Mouse (Mus musculus): Measurements from ENCODE around the gene Bcl6. TPM values are rescaled to one million over a fixed set of nuclear protein-coding genes. Genes with fewer than 3 reads are reported as not detected.
A peak's percentile ranks its signal among the peaks of the same experiment; 100 is the strongest.

Bcl6 gene
- polyA plus RNA-seq, 1 experiment from 2014 or later = 0.49 TPM

- Histone ChIP-seq H3K27me3 (replicated peaks; ENCODE audit: control insufficient read depth, insufficient read depth, low read length) (peaks cover 30% of the 10 kb centered on the region), H3K4me1 (replicated peaks; ENCODE audit: control insufficient read depth, insufficient read depth, low read length) (peaks cover 28% of the 10 kb centered on the region), H3K4me3 (ENCODE audit: low read depth, low read length) (peak overlapping the region; percentile 37), H3K27ac (ENCODE audit: low read depth) (no peak overlapping the region), H3K4me2 (ENCODE audit: low read length) (peak overlapping the region; percentile 93), H3K9me3 (ENCODE audit: control insufficient read depth, low read length) (no peaks in the 10 kb centered on the region), H3K9ac (ENCODE audit: low read length) (no peak overlapping the region; the same call in 1 of the 2 replicates), H3K36me3 (ENCODE audit: control insufficient read depth, insufficient read depth, low read length) (no peaks in the 10 kb centered on the region)
- 4% methylated on average over 28 of the region's 28 CpGs for WGBS
- DNase-seq (ENCODE audit: low spot score) (peak; percentile 82), ATAC-seq (replicated peaks; ENCODE audit: low FRiP score, low TSS enrichment, low read depth) (peak; percentile 75)
These were observed 6.5 kb downstream of the Bcl6 start for GRCm38 (mm10) chr16:23981925-23982851.

GRCm38 (mm10) chr16:23980991-23981720 is 7.5 kb downstream of the Bcl6 start:
- H3K27ac ChIP-seq (ENCODE audit: low read depth) = no peak overlapping the region
- peaks cover 30% of the 10 kb centered on the region for H3K27me3 ChIP-seq (replicated peaks; ENCODE audit: control insufficient read depth, insufficient read depth, low read length)
- ATAC-seq (replicated peaks; ENCODE audit: low FRiP score, low TSS enrichment, low read depth) = no peak
- peak; percentile 63 for DNase-seq (ENCODE audit: low spot score)
- peaks cover 19% of the 10 kb centered on the region for H3K4me1 ChIP-seq (replicated peaks; ENCODE audit: control insufficient read depth, insufficient read depth, low read length)
- peak overlapping the region; percentile 93 for H3K4me2 ChIP-seq (ENCODE audit: low read length)
- H3K9ac ChIP-seq (ENCODE audit: low read length) = peak overlapping the region; percentile 17; the same call in 1 of the 2 replicates
- 3% methylated on average over 32 of the region's 32 CpGs for WGBS
- peak overlapping the region; percentile 37 for H3K4me3 ChIP-seq (ENCODE audit: low read depth, low read length)
- H3K36me3 ChIP-seq (ENCODE audit: control insufficient read depth, insufficient read depth, low read length) = no peaks in the 10 kb centered on the region
- H3K9me3 ChIP-seq (ENCODE audit: control insufficient read depth, low read length) = no peaks in the 10 kb centered on the region

GRCm38 (mm10) chr16:23980201-23980870 is 8.3 kb downstream of the Bcl6 start:
- H3K9ac ChIP-seq (ENCODE audit: low read length) = no peak overlapping the region
- H3K9me3 ChIP-seq (ENCODE audit: control insufficient read depth, low read length) = no peaks in the 10 kb centered on the region
- peak overlapping the region; percentile 37 for H3K4me3 ChIP-seq (ENCODE audit: low read depth, low read length)
- H3K4me1 ChIP-seq (replicated peaks; ENCODE audit: control insufficient read depth, insufficient read depth, low read length) = peaks cover 17% of the 10 kb centered on the region
- WGBS = 16% methylated on average over 11 of the region's 11 CpGs
- H3K4me2 ChIP-seq (ENCODE audit: low read length) = peak overlapping the region; percentile 93
- peaks cover 26% of the 10 kb centered on the region for H3K27me3 ChIP-seq (replicated peaks; ENCODE audit: control insufficient read depth, insufficient read depth, low read length)
- ATAC-seq (replicated peaks; ENCODE audit: low FRiP score, low TSS enrichment, low read depth) = no peak
- DNase-seq (ENCODE audit: low spot score) = no peak
- no peak overlapping the region for H3K27ac ChIP-seq (ENCODE audit: low read depth)
- no peaks in the 10 kb centered on the region for H3K36me3 ChIP-seq (ENCODE audit: control insufficient read depth, insufficient read depth, low read length)

DNA sequence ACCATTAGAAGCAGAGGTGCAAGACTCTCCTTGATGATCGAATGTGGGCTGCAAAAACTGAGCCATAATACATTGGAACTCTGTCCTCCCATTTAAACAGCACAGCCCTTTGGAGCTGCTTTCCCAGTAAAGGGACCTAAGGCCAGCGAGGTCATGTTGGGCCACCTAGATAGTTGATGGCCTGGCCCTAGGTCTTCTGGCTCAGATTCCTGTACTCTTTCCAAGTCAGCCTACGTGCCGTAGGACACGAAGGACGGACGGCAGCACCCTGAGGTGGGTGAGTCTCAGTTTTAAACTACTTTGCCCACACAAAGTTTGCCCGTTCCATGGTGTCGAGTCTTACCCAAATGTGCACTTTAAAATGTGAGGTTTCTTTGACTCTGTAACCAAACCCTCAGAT is 9.2 kb downstream of the Bcl6 start:
- H3K27ac ChIP-seq (ENCODE audit: low read depth) = no peak overlapping the region
- H3K4me2 ChIP-seq (ENCODE audit: low read length) = no peak overlapping the region
- peaks cover 26% of the 10 kb centered on the region for H3K27me3 ChIP-seq (replicated peaks; ENCODE audit: control insufficient read depth, insufficient read depth, low read length)
- H3K4me3 ChIP-seq (ENCODE audit: low read depth, low read length) = no peak overlapping the region
- WGBS = 91% methylated on average over 9 of the region's 9 CpGs
- H3K36me3 ChIP-seq (ENCODE audit: control insufficient read depth, insufficient read depth, low read length) = no peaks in the 10 kb centered on the region
- DNase-seq (ENCODE audit: low spot score) = no peak
- no peaks in the 10 kb centered on the region for H3K9me3 ChIP-seq (ENCODE audit: control insufficient read depth, low read length)
- H3K9ac ChIP-seq (ENCODE audit: low read length) = no peak overlapping the region
- ATAC-seq (replicated peaks; ENCODE audit: low FRiP score, low TSS enrichment, low read depth) = no peak
- H3K4me1 ChIP-seq (replicated peaks; ENCODE audit: control insufficient read depth, insufficient read depth, low read length) = peaks cover 15% of the 10 kb centered on the region

DNA sequence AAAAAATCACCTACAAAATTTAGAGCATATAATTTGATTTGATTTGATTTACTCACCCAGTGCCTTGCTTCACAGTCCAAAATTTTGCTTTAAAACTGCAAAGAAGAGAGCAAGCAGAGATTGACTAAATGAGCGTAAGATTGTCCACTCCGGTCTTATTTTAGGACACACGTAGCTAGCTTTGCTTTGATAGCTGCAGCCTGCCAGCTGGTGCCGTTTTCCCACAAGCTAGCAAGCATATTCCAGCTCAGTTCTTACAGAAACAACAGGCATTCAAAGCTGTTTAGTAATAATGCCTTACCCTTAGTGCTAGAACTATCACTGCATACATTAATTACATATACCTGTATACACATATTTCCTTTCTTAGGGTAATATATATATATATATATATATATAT is 10.2 kb downstream of the Bcl6 start:
- no peak overlapping the region for H3K4me2 ChIP-seq (ENCODE audit: low read length)
- H3K36me3 ChIP-seq (ENCODE audit: control insufficient read depth, insufficient read depth, low read length) = 0 out of 2 replicates have a peak, but pooled peaks cover 3% of the 10 kb centered on the region
- peaks cover 11% of the 10 kb centered on the region for H3K4me1 ChIP-seq (replicated peaks; ENCODE audit: control insufficient read depth, insufficient read depth, low read length)
- no peak overlapping the region for H3K27ac ChIP-seq (ENCODE audit: low read depth)
- no peak overlapping the region for H3K9ac ChIP-seq (ENCODE audit: low read length)
- 89% methylated on average over 4 of the region's 4 CpGs for WGBS
- ATAC-seq (replicated peaks; ENCODE audit: low FRiP score, low TSS enrichment, low read depth) (no peak), DNase-seq (ENCODE audit: low spot score) (no peak)
- no peaks in the 10 kb centered on the region for H3K9me3 ChIP-seq (ENCODE audit: control insufficient read depth, low read length)
- H3K27me3 ChIP-seq (replicated peaks; ENCODE audit: control insufficient read depth, insufficient read depth, low read length) = peaks cover 26% of the 10 kb centered on the region
- H3K4me3 ChIP-seq (ENCODE audit: low read depth, low read length) = no peak overlapping the region

GRCm38 (mm10) chr16:23977732-23978131 is 10.9 kb downstream of the Bcl6 start:
- H3K27ac ChIP-seq (ENCODE audit: low read depth) = no peak overlapping the region
- ATAC-seq (replicated peaks; ENCODE audit: low FRiP score, low TSS enrichment, low read depth) (no peak), DNase-seq (ENCODE audit: low spot score) (no peak)
- no peak overlapping the region for H3K4me2 ChIP-seq (ENCODE audit: low read length)
- no peak overlapping the region for H3K9ac ChIP-seq (ENCODE audit: low read length)
- 89% methylated on average over 3 of the region's 3 CpGs for WGBS
- peaks cover 26% of the 10 kb centered on the region for H3K27me3 ChIP-seq (replicated peaks; ENCODE audit: control insufficient read depth, insufficient read depth, low read length)
- H3K9me3 ChIP-seq (ENCODE audit: control insufficient read depth, low read length) = no peaks in the 10 kb centered on the region
- H3K36me3 ChIP-seq (ENCODE audit: control insufficient read depth, insufficient read depth, low read length) = 0 out of 2 replicates have a peak, but pooled peaks cover 3% of the 10 kb centered on the region
- no peak overlapping the region for H3K4me3 ChIP-seq (ENCODE audit: low read depth, low read length)
- H3K4me1 ChIP-seq (replicated peaks; ENCODE audit: control insufficient read depth, insufficient read depth, low read length) = peaks cover 10% of the 10 kb centered on the region

DNA sequence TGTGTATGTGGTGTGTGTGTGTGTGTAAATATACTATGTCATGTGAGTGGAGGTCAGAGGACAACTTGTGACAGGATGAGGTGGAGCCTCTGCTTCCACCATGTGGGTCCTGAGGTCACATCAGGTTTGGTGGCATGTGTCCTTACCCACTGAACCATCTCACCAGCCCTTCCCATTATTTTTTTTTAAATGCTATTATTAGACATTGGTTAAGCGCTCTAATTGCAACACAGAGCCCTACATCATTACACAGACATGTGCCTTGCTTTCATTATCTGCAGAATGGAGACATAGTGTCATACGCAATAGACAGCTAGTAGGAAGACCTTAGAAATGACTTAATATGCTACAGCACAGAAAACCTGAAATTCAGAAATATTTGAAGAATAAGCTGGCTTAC is 12.5 kb downstream of the Bcl6 start:
- Histone ChIP-seq H3K36me3 (ENCODE audit: control insufficient read depth, insufficient read depth, low read length) (0 out of 2 replicates have a peak, but pooled peaks cover 3% of the 10 kb centered on the region), H3K27ac (ENCODE audit: low read depth) (no peak overlapping the region), H3K4me1 (replicated peaks; ENCODE audit: control insufficient read depth, insufficient read depth, low read length) (peaks cover 4% of the 10 kb centered on the region; the same call in 1 of the 2 replicates), H3K27me3 (replicated peaks; ENCODE audit: control insufficient read depth, insufficient read depth, low read length) (peaks cover 18% of the 10 kb centered on the region), H3K4me3 (ENCODE audit: low read depth, low read length) (no peak overlapping the region), H3K9me3 (ENCODE audit: control insufficient read depth, low read length) (no peaks in the 10 kb centered on the region), H3K9ac (ENCODE audit: low read length) (no peak overlapping the region), H3K4me2 (ENCODE audit: low read length) (no peak overlapping the region)
- 93% methylated on average over 2 of the region's 2 CpGs for WGBS
- ATAC-seq (replicated peaks; ENCODE audit: low FRiP score, low TSS enrichment, low read depth) (no peak), DNase-seq (ENCODE audit: low spot score) (no peak)

- 90% methylated on average over 9 of the region's 9 CpGs for WGBS
- no peak overlapping the region for H3K27ac ChIP-seq (ENCODE audit: low read depth)
- H3K4me2 ChIP-seq (ENCODE audit: low read length) = no peak overlapping the region
- no peak for DNase-seq (ENCODE audit: low spot score)
- H3K9ac ChIP-seq (ENCODE audit: low read length) = no peak overlapping the region
- no peaks in the 10 kb centered on the region for H3K9me3 ChIP-seq (ENCODE audit: control insufficient read depth, low read length)
- ATAC-seq (replicated peaks; ENCODE audit: low FRiP score, low TSS enrichment, low read depth) = no peak
- H3K27me3 ChIP-seq (replicated peaks; ENCODE audit: control insufficient read depth, insufficient read depth, low read length) = no peaks in the 10 kb centered on the region
- 0 out of 2 replicates have a peak, but pooled peaks cover 3% of the 10 kb centered on the region for H3K36me3 ChIP-seq (ENCODE audit: control insufficient read depth, insufficient read depth, low read length)
- no peaks in the 10 kb centered on the region for H3K4me1 ChIP-seq (replicated peaks; ENCODE audit: control insufficient read depth, insufficient read depth, low read length)
- no peak overlapping the region for H3K4me3 ChIP-seq (ENCODE audit: low read depth, low read length)
These were observed 14.9 kb downstream of the Bcl6 start for GRCm38 (mm10) chr16:23973635-23974367.

Data from intestine, embryonic 14.5 days (tissue).